Mouse (Mus musculus): ENCODE results near the gene Gas7. TPM values are rescaled to one million over a fixed set of nuclear protein-coding genes. Genes with fewer than 3 reads are reported as not detected.

The Gas7 gene
- polyA plus RNA-seq, 1 experiment from 2014 or later = 5.4 TPM

DNA sequence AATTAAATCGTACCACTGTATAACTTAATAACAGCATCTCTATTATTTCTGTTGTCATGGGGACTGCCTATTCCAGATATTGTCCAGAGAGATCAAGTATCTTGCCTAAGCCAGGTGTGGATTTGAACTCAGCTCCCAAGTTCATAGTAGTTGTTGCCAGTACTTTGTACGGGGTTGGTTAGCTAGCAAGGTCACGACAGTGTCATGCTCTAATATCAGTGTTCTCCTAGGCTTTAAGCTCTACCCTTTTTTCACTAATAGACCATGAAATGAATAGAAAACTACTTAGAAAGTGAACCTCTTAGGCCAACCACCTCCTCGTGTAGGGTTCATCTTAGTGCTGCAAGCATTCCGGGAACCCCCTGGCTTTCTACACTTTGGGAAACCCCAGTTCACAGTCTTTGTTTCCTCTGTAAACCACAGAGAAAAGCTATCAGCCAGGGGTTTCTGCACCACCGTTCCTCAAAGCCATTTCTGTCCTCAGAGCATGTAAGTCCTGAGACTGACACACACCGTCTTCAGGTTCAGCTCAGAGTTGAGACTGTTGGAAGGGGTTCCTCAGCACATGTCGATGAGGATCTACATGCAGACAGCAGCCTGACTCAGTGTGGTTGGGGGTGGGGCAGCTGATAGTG, 108.9 kb downstream of the Gas7 start:
- 70% methylated on average over 8 of the region's 8 CpGs for WGBS (ENCODE audit: insufficient replicate concordance)

DNA sequence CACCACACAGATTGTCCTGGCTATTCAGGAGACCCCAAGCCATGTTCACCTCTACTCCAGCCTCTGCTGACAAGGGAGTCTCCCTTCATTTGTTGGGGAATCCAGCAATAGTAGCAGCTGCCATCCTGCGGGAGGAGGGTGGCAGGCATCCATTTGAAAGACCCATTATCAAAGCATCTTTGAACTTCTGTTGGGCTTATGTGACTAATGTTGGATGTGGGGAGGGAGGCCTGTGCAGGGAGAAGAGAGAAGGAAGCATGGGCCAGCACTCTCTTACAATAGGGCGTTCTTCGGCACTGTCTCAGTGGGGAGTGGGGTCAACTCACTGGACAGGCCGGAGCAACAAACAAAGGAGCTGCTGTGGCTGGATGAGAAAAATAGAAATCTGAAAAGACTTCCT, 110.3 kb downstream of the Gas7 start:
- Histone ChIP-seq H3K36me3 (ENCODE audit: control insufficient read depth, insufficient read depth, low read length) (no peaks in the 10 kb centered on the region), H3K27me3 (ENCODE audit: control insufficient read depth, insufficient read depth, low read length) (no peaks in the 10 kb centered on the region), H3K27ac (ENCODE audit: low read depth, low read length) (no peak overlapping the region), H3K4me1 (ENCODE audit: control insufficient read depth, insufficient read depth, low read length) (peaks cover 31% of the 10 kb centered on the region), H3K9me3 (replicated peaks; ENCODE audit: control insufficient read depth, low read length) (no peaks in the 10 kb centered on the region), H3K4me3 (ENCODE audit: low read depth, low read length) (no peak overlapping the region), H3K9ac (ENCODE audit: low read depth, low read length) (no peak overlapping the region), H3K4me2 (no peak overlapping the region)
- WGBS (ENCODE audit: insufficient replicate concordance) = 81% methylated on average over 4 of the region's 4 CpGs
- no peak for ATAC-seq (replicated peaks; ENCODE audit: insufficient number of reproducible peaks, low FRiP score, low TSS enrichment)

More for the DNA sequence above, 108.9 kb downstream of the Gas7 start:
- Histone ChIP-seq H3K9ac (ENCODE audit: low read depth, low read length) (no peak overlapping the region), H3K27me3 (ENCODE audit: control insufficient read depth, insufficient read depth, low read length) (no peaks in the 10 kb centered on the region), H3K4me2 (no peak overlapping the region), H3K36me3 (ENCODE audit: control insufficient read depth, insufficient read depth, low read length) (no peaks in the 10 kb centered on the region), H3K4me3 (ENCODE audit: low read depth, low read length) (no peak overlapping the region), H3K9me3 (replicated peaks; ENCODE audit: control insufficient read depth, low read length) (no peaks in the 10 kb centered on the region), H3K27ac (ENCODE audit: low read depth, low read length) (no peak overlapping the region), H3K4me1 (ENCODE audit: control insufficient read depth, insufficient read depth, low read length) (peaks cover 37% of the 10 kb centered on the region)
- ATAC-seq (replicated peaks; ENCODE audit: insufficient number of reproducible peaks, low FRiP score, low TSS enrichment) = no peak

DNA sequence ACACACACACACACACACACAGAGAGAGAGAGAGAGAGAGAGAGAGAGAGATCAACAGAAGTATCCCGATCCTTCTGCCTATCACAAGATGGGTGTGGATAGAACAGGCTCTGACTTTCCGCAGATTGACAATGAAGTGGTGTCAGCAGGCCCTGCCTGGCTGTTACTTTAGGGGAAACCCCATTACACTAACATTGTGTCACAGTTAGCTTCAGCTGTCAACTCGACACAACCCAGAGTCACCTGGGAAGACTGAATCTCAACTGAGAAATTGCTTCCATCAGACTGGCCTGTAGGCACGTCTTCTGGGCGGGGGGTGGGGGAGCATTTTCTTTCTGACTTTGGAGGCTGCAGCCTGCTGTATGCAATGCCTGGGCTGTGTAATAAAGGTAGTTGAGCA, 111.5 kb downstream of the Gas7 start:
- Histone ChIP-seq H3K9me3 (replicated peaks; ENCODE audit: control insufficient read depth, low read length) (no peaks in the 10 kb centered on the region), H3K36me3 (ENCODE audit: control insufficient read depth, insufficient read depth, low read length) (no peaks in the 10 kb centered on the region), H3K27ac (ENCODE audit: low read depth, low read length) (no peak overlapping the region), H3K4me2 (no peak overlapping the region), H3K4me3 (ENCODE audit: low read depth, low read length) (no peak overlapping the region), H3K4me1 (ENCODE audit: control insufficient read depth, insufficient read depth, low read length) (peaks cover 27% of the 10 kb centered on the region), H3K27me3 (ENCODE audit: control insufficient read depth, insufficient read depth, low read length) (no peaks in the 10 kb centered on the region), H3K9ac (ENCODE audit: low read depth, low read length) (no peak overlapping the region)
- no peak for ATAC-seq (replicated peaks; ENCODE audit: insufficient number of reproducible peaks, low FRiP score, low TSS enrichment)
- 19% methylated on average over 5 of the region's 5 CpGs for WGBS (ENCODE audit: insufficient replicate concordance)

DNA sequence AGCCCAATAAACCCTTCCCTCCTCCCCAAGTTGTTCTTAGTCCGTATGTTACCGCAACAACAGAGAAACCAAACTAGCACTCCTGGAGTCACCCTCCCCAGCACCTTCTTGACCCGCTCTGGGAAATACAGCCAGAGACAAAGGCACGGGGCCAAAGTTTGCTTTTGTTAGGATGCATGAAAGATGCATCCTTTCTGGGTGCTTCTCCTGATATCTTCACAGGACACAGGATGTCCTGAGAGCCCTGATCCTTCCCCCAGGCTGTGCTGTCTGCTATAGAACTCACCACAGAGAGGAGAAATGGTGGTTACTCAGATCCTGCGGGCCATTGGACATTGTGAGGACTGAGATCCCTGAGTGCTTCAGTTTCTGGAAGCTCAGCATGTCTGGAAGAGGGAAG, 111.9 kb downstream of the Gas7 start:
- no peak for ATAC-seq (replicated peaks; ENCODE audit: insufficient number of reproducible peaks, low FRiP score, low TSS enrichment)
- H3K27ac ChIP-seq (ENCODE audit: low read depth, low read length) = no peak overlapping the region
- WGBS (ENCODE audit: insufficient replicate concordance) = 57% methylated on average over 5 of the region's 5 CpGs
- H3K4me1 ChIP-seq (ENCODE audit: control insufficient read depth, insufficient read depth, low read length) = peaks cover 25% of the 10 kb centered on the region
- H3K27me3 ChIP-seq (ENCODE audit: control insufficient read depth, insufficient read depth, low read length) = no peaks in the 10 kb centered on the region
- H3K4me3 ChIP-seq (ENCODE audit: low read depth, low read length) = no peak overlapping the region
- H3K36me3 ChIP-seq (ENCODE audit: control insufficient read depth, insufficient read depth, low read length) = no peaks in the 10 kb centered on the region
- no peak overlapping the region for H3K4me2 ChIP-seq
- H3K9ac ChIP-seq (ENCODE audit: low read depth, low read length) = no peak overlapping the region
- H3K9me3 ChIP-seq (replicated peaks; ENCODE audit: control insufficient read depth, low read length) = no peaks in the 10 kb centered on the region

DNA sequence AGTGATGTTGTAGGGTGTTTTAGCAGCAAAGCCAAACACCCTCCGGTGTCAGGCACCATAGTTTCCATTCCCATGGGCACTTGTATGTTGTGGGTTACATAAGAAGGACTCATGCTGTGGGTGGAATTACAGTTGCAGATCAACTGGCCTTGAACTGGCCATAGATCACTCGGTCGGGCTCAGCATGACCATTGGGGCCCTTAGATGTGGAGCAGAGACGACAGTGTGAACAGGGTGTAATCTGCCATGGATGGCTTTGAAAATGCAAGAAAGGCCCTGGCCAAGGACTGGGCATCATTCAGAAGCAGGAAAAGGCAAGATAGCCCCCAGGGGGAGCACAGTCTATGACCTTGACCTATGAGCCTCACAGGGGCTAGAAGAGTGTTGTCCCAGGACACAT, 112.8 kb downstream of the Gas7 start:
- Histone ChIP-seq H3K36me3 (ENCODE audit: control insufficient read depth, insufficient read depth, low read length) (no peaks in the 10 kb centered on the region), H3K4me1 (ENCODE audit: control insufficient read depth, insufficient read depth, low read length) (peaks cover 17% of the 10 kb centered on the region), H3K4me2 (no peak overlapping the region), H3K9me3 (replicated peaks; ENCODE audit: control insufficient read depth, low read length) (no peaks in the 10 kb centered on the region), H3K9ac (ENCODE audit: low read depth, low read length) (no peak overlapping the region), H3K4me3 (ENCODE audit: low read depth, low read length) (no peak overlapping the region), H3K27me3 (ENCODE audit: control insufficient read depth, insufficient read depth, low read length) (no peaks in the 10 kb centered on the region), H3K27ac (ENCODE audit: low read depth, low read length) (no peak overlapping the region)
- WGBS (ENCODE audit: insufficient replicate concordance) = 87% methylated on average over 4 of the region's 4 CpGs
- no peak for ATAC-seq (replicated peaks; ENCODE audit: insufficient number of reproducible peaks, low FRiP score, low TSS enrichment)

DNA sequence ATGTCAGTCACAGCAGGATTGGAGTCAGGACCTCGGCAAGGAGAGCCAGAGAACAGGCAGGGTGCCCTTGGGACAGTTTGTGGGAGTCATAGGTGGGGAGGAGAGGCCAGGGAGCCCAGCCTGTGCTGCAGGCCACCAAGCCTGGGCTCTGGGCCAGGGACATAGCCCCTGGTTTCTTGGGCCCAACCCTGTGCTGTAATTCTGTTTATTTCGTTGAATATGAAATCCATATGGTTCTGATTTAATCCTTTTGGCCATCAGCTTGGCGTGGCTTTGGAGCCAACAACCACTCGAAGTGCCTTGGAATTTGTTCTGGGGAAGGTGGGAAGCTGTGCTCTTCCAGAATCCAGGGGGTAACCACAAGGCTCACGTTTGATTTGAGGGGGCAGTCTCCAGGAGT, 113.6 kb downstream of the Gas7 start:
- no peak for ATAC-seq (replicated peaks; ENCODE audit: insufficient number of reproducible peaks, low FRiP score, low TSS enrichment)
- H3K4me2 ChIP-seq = no peak overlapping the region
- H3K9ac ChIP-seq (ENCODE audit: low read depth, low read length) = no peak overlapping the region
- H3K9me3 ChIP-seq (replicated peaks; ENCODE audit: control insufficient read depth, low read length) = no peaks in the 10 kb centered on the region
- H3K27ac ChIP-seq (ENCODE audit: low read depth, low read length) = no peak overlapping the region
- no peaks in the 10 kb centered on the region for H3K36me3 ChIP-seq (ENCODE audit: control insufficient read depth, insufficient read depth, low read length)
- 69% methylated on average over 5 of the region's 5 CpGs for WGBS (ENCODE audit: insufficient replicate concordance)
- H3K4me3 ChIP-seq (ENCODE audit: low read depth, low read length) = no peak overlapping the region
- peaks cover 15% of the 10 kb centered on the region for H3K4me1 ChIP-seq (ENCODE audit: control insufficient read depth, insufficient read depth, low read length)
- H3K27me3 ChIP-seq (ENCODE audit: control insufficient read depth, insufficient read depth, low read length) = no peaks in the 10 kb centered on the region

DNA sequence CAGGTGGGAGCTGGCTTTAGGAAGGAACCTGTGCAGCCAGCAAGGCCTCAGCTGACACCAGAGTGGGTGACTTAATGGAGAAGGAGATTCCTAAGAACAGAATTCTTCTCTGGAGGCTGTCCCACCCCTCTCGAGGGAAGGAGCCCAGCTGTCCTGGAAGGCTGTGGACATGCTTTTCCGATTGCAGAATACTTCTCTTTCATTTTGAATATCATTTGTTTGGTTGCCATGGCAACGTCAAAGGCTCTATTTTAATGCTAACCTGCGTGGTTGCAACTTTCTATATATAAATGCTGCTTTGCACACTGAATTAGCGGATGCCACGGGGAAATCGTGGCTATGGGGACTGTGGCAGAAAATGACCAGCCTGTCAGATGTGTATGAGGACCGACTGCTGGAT, 115.7 kb downstream of the Gas7 start:
- Histone ChIP-seq H3K27me3 (ENCODE audit: control insufficient read depth, insufficient read depth, low read length) (no peaks in the 10 kb centered on the region), H3K4me1 (ENCODE audit: control insufficient read depth, insufficient read depth, low read length) (peaks cover 15% of the 10 kb centered on the region), H3K4me3 (ENCODE audit: low read depth, low read length) (no peak overlapping the region), H3K9ac (ENCODE audit: low read depth, low read length) (no peak overlapping the region), H3K36me3 (ENCODE audit: control insufficient read depth, insufficient read depth, low read length) (no peaks in the 10 kb centered on the region), H3K9me3 (replicated peaks; ENCODE audit: control insufficient read depth, low read length) (no peaks in the 10 kb centered on the region), H3K27ac (ENCODE audit: low read depth, low read length) (no peak overlapping the region), H3K4me2 (no peak overlapping the region)
- 70% methylated on average over 8 of the region's 8 CpGs for WGBS (ENCODE audit: insufficient replicate concordance)
- no peak for ATAC-seq (replicated peaks; ENCODE audit: insufficient number of reproducible peaks, low FRiP score, low TSS enrichment)

DNA sequence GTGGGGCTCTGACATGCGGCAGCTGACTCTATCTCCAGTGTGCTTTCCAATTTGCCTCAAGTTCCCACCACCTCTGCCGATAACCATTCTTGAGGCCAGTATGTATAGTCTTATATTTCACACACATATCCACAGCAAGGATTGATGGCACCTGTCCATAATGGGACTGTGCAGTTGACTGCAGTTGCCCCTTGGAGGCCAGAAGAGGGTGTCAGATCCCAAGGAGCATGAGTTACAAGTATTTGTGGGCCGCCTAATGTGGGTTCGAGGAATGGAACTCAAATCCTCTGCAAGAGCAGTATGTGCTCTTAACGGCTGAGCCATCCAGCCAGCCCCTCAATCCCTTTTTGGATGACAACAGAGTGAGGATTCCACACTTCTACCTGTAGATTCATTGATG, 119.1 kb downstream of the Gas7 start:
- H3K4me3 ChIP-seq (ENCODE audit: low read depth, low read length) = no peak overlapping the region
- H3K36me3 ChIP-seq (ENCODE audit: control insufficient read depth, insufficient read depth, low read length) = no peaks in the 10 kb centered on the region
- WGBS (ENCODE audit: insufficient replicate concordance) = 84% methylated on average over 5 of the region's 5 CpGs
- no peak overlapping the region for H3K27ac ChIP-seq (ENCODE audit: low read depth, low read length)
- no peaks in the 10 kb centered on the region for H3K9me3 ChIP-seq (replicated peaks; ENCODE audit: control insufficient read depth, low read length)
- H3K27me3 ChIP-seq (ENCODE audit: control insufficient read depth, insufficient read depth, low read length) = no peaks in the 10 kb centered on the region
- no peak for ATAC-seq (replicated peaks; ENCODE audit: insufficient number of reproducible peaks, low FRiP score, low TSS enrichment)
- no peak overlapping the region for H3K4me2 ChIP-seq
- H3K9ac ChIP-seq (ENCODE audit: low read depth, low read length) = no peak overlapping the region
- H3K4me1 ChIP-seq (ENCODE audit: control insufficient read depth, insufficient read depth, low read length) = peaks cover 14% of the 10 kb centered on the region

DNA sequence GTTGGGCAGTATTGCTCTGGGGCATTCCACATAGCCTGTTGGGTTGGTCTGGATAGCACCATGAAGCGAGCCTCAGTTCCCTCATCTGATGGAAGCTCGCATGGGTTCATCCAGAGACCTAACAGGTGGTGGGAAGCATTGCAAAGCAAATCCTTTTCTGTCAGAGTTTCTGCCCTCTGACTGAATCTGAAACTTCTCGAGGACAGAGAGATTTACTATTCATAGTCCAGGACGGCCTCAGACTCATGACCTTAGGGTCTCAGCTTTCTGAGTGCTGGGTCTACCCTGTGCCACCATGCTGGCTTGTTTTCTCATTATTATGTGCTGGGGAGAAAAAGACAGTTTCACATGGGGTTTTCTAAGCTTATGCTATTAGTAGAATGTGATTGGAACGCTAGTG, 122.2 kb downstream of the Gas7 start:
- Histone ChIP-seq H3K9me3 (replicated peaks; ENCODE audit: control insufficient read depth, low read length) (no peaks in the 10 kb centered on the region), H3K4me3 (ENCODE audit: low read depth, low read length) (no peak overlapping the region), H3K9ac (ENCODE audit: low read depth, low read length) (no peak overlapping the region), H3K36me3 (ENCODE audit: control insufficient read depth, insufficient read depth, low read length) (no peaks in the 10 kb centered on the region), H3K4me1 (ENCODE audit: control insufficient read depth, insufficient read depth, low read length) (peaks cover 21% of the 10 kb centered on the region), H3K27ac (ENCODE audit: low read depth, low read length) (no peak overlapping the region), H3K27me3 (ENCODE audit: control insufficient read depth, insufficient read depth, low read length) (no peaks in the 10 kb centered on the region), H3K4me2 (no peak overlapping the region)
- 59% methylated on average over 5 of the region's 5 CpGs for WGBS (ENCODE audit: insufficient replicate concordance)
- ATAC-seq (replicated peaks; ENCODE audit: insufficient number of reproducible peaks, low FRiP score, low TSS enrichment) = no peak

Measured in heart, embryonic 11.5 days (tissue).